Mouse (Mus musculus) layer of hippocampus, postnatal 36 days (tissue): ENCODE measurements around the gene Hs6st1. TPM values are rescaled to one million over a fixed set of nuclear protein-coding genes. Genes with fewer than 3 reads are reported as not detected.

ENCODE experiments used
- DNase-seq, 2 experiments: peaks; one replicate each; pipeline ENCODE4 v3.0.0; 2022
- microRNA-seq, 2 experiments: library from miRNA; unstranded; fragments of <30 nt; microRNA quantifications; one replicate each; pipeline ENCODE4 v1.2.0; 2021
- total RNA-seq, 2 experiments: library from RNA; stranded (reverse); gene quantifications; 2 replicates each; pipeline ENCODE4 v1.2.3; 2021

Gene Hs6st1
- total RNA-seq, 2 experiments from 2014 or later: 38.7 to 39.9 TPM

DNA sequence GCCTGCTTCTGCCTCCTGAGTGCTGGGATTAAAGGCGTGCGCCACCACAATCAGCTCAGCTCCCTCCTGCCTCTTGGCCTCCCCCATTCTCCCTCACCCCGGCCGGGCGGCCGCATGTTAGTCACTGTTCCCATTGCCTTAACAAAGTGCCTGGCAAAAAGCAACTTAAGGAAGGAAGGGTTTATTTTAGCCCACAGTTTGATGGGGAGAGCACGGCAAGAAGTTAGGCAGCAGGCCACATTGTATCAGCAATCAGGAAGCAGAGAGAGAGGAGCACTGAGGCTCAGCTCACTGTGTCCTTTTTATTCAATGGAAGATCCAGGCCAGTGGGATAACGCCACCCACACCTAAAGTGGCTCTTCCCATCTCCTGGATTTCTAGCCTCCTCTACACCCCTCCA is 61.7 kb downstream of the Hs6st1 start:
- DNase-seq: no peak

GRCm38 (mm10) chr1:36130307-36131035 is 62.3 kb downstream of the Hs6st1 start:
- DNase-seq: no peak

GRCm38 (mm10) chr1:36131154-36131553 is 63.0 kb downstream of the Hs6st1 start:
- no peak for DNase-seq

- DNase-seq: no peak
These were observed 63.6 kb downstream of the Hs6st1 start for GRCm38 (mm10) chr1:36131766-36132165.

- DNase-seq: no peak
These were observed 64.0 kb downstream of the Hs6st1 start for GRCm38 (mm10) chr1:36132211-36132610.

DNA sequence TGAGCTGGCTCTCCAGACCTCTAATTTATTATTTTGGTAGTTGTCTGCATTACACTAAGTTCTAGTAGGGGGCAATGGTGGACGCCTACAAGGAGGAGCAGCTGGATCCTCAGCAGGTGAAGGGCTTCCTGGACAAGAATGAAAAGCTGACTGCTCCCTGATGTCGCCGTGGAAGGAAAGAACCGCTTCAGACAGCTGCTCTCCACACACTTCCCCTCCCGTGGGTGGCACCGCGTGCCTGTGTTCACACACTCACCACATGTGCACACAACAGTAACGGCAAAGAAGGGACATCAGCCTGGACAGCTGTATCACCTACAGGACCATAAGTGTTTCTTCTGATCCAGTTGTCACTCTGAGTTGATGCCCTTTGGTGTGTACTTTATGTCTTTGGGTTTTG is 64.8 kb downstream of the Hs6st1 start:
- DNase-seq: no peak

DNA sequence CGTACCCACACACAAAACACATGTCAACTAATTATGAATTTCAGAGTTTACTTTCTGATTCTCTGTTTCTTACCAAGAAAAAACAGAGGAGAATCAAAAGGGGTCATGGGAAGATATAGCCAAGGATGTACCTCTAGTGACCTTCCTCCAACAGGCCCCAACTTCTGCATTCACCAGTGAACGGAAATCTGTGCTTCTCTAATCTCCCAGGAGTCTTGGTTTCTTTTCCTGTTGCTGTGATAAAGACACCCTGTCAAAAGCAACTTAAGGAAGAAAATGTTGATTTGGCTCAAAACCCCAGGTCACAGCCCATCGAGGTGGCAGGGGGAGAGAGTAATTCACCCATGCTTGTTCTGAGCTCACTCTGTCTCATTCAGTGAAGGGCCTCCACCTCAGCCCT is 65.4 kb downstream of the Hs6st1 start:
- DNase-seq: no peak

GRCm38 (mm10) chr1:36134584-36134983 is 66.4 kb downstream of the Hs6st1 start:
- peak; percentile 49 to 63 for DNase-seq

- no peak for DNase-seq
These were observed 72.1 kb downstream of the Hs6st1 start for GRCm38 (mm10) chr1:36140311-36140710.

DNA sequence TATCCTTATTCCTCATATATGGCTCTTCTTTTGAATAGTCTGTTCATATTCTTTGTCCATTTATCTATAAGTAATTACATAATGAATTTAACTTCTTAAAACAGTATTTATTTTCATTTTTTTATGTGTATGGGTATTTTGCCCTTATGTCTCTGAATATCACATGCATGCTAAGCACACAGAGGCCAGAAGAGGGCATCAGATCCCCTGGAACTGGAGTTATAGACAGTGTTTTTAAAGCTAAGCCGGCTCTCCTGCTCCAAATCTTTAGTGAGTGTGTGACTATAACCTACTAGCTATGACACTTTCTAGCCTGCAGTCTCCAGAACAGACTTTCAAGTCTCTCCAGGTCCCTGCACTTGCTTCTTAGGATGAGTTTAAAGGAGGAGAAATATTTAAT is 76.8 kb downstream of the Hs6st1 start:
- peak; percentile 26 to 45 for DNase-seq

- DNase-seq: no peak
These were observed 80.6 kb downstream of the Hs6st1 start for GRCm38 (mm10) chr1:36148809-36149208.

- no peak for DNase-seq
These were observed 81.2 kb downstream of the Hs6st1 start for GRCm38 (mm10) chr1:36149411-36149810.

Small RNAs within 50 kb of the gene (microRNA-seq; reads per million reads assigned to microRNA genes)
- gene Mir6897: 4.9 to 6.0 reads per million in 2 experiments

Other genes with a start within 250 kb of the Hs6st1 start
- gene Uggt1, start 176.3 kb downstream of the Hs6st1 start, total RNA-seq: 10 to 100 TPM; 43.9 to 48.1 TPM
- gene Neurl3, start 206.3 kb downstream of the Hs6st1 start, total RNA-seq: under 1 TPM; 0.51 to 0.67 TPM
- 10 to 100 TPM; 12.6 to 14.9 TPM for gene Arid5a, start 239.3 kb downstream of the Hs6st1 start, total RNA-seq